Mouse (Mus musculus) kidney, embryonic 15.5 days (tissue): ENCODE measurements around the gene Ubtfl1. TPM values are rescaled to one million over a fixed set of nuclear protein-coding genes. Genes with fewer than 3 reads are reported as not detected.
"Not testable (repeated sequence)": the region's sequence is repeated elsewhere in the genome, so short reads cannot be mapped to it uniquely, and the experiment has no call there.

ENCODE experiments used
- ATAC-seq: fragments of 200-750 bp; cut with Nextera tagmentation; replicated peaks from 2 replicates; pipeline ENCODE4 v1.8.0; 2017; ENCODE audit warnings: moderate TSS enrichment; ENCODE audit not compliant: low FRiP score
- H3K27ac ChIP-seq: fragments of 300-500 bp; sonication (generic); 2 replicates; pipeline ENCODE4 v1.5.1; 2015; ENCODE audit warnings: mild to moderate bottlenecking, inconsistent platforms
- H3K27me3 ChIP-seq: fragments of 300-500 bp; sonication (generic); 2 replicates; pipeline ENCODE4 v1.6.1; 2015; ENCODE audit warnings: inconsistent platforms
- H3K36me3 ChIP-seq: fragments of 300-500 bp; sonication (generic); 2 replicates; pipeline ENCODE4 v1.6.1; 2015; ENCODE audit warnings: inconsistent platforms
- H3K4me1 ChIP-seq: fragments of 300-500 bp; sonication (generic); 2 replicates; pipeline ENCODE4 v1.6.1; 2015; ENCODE audit warnings: inconsistent platforms
- H3K4me2 ChIP-seq: fragments of 300-500 bp; sonication (generic); 2 replicates; pipeline ENCODE4 v1.6.1; 2015; ENCODE audit warnings: moderate library complexity, mild to moderate bottlenecking, inconsistent platforms
- H3K4me3 ChIP-seq: fragments of 300-500 bp; sonication (generic); replicated peaks from 2 replicates; pipeline ENCODE4 v1.5.1; 2015; ENCODE audit warnings: mild to moderate bottlenecking, inconsistent platforms
- H3K9ac ChIP-seq: fragments of 300-500 bp; sonication (generic); 2 replicates; pipeline ENCODE4 v1.6.1; 2015; ENCODE audit warnings: mild to moderate bottlenecking, inconsistent platforms
- H3K9me3 ChIP-seq: fragments of 300-500 bp; sonication (generic); replicated peaks from 2 replicates; pipeline ENCODE4 v1.6.1; 2016; ENCODE audit warnings: inconsistent platforms
- WGBS: fragments of 180-500 bp; shearing (Covaris S2); methylation state at CpG from one replicate; pipeline ENCODE4 v1.1.7; 2015; ENCODE audit warnings: mixed read lengths; 5-methylcytosine and 5-hydroxymethylcytosine counted together
- microRNA-seq: library from miRNA; unstranded; fragments of <30 nt; microRNA quantifications from one replicate; pipeline ENCODE4, GENCODE M21; 2016
- polyA plus RNA-seq: library from polyadenylated mRNA; unstranded; fragments of >200 nt; fragmentation: Nextera tagmentation; extraction: Ambion mirVana; gene quantifications from 2 replicates; pipeline ENCODE4 v1.2.1, GENCODE M21; 2015

Ubtfl1 gene
- polyA plus RNA-seq = not detected in 2 replicates

- no peaks in the 10 kb centered on the region for H3K36me3 ChIP-seq
- no peaks in the 10 kb centered on the region for H3K9me3 ChIP-seq
- no peaks in the 10 kb centered on the region for H3K4me1 ChIP-seq
- no peak within 1 kb of the TSS for H3K27ac ChIP-seq
- no peak within 1 kb of the TSS for H3K4me3 ChIP-seq
- WGBS = 89% methylated on average over 1 of the region's 1 CpGs
- no peaks in the 10 kb centered on the region for H3K27me3 ChIP-seq
- ATAC-seq = no peak
- H3K9ac ChIP-seq = no peak within 1 kb of the TSS
- no peak within 1 kb of the TSS for H3K4me2 ChIP-seq
These were observed at the start of gene Ubtfl1 for GRCm38 (mm10) chr9:18404118-18404517. TSS of gene Ubtfl1 (plus strand) at chr9:18404418.

GRCm38 (mm10) chr9:18373026-18373425 lies 31.2 kb upstream of the Ubtfl1 start:
- WGBS = 74% methylated on average over 1 of the region's 1 CpGs
- H3K27me3 ChIP-seq, H3K4me3 ChIP-seq, ATAC-seq, H3K9ac ChIP-seq, H3K4me1 ChIP-seq, H3K27ac ChIP-seq, H3K4me2 ChIP-seq, H3K9me3 ChIP-seq, H3K36me3 ChIP-seq: not testable (repeated sequence)

- Histone ChIP-seq H3K9me3 (0 out of 2 replicates have a peak, but pooled peaks cover 2% of the 10 kb centered on the region), H3K27ac (no peak overlapping the region), H3K36me3 (no peaks in the 10 kb centered on the region), H3K27me3 (no peaks in the 10 kb centered on the region), H3K4me3 (peak overlapping the region; percentile 17; the same call in 1 of the 2 replicates), H3K9ac (no peak overlapping the region), H3K4me2 (peak overlapping the region; percentile 37), H3K4me1 (no peaks in the 10 kb centered on the region)
- no peak for ATAC-seq
- WGBS = 28% methylated on average over 6 of the region's 6 CpGs
These were observed 18.4 kb upstream of the Ubtfl1 start for GRCm38 (mm10) chr9:18385782-18386181.

- Histone ChIP-seq H3K27me3 (no peaks in the 10 kb centered on the region), H3K9me3 (no peaks in the 10 kb centered on the region), H3K4me3 (no peak overlapping the region), H3K4me1 (no peaks in the 10 kb centered on the region), H3K4me2 (no peak overlapping the region), H3K27ac (no peak overlapping the region), H3K9ac (no peak overlapping the region), H3K36me3 (no peaks in the 10 kb centered on the region)
- ATAC-seq = no peak
- WGBS = 81% methylated on average over 1 of the region's 1 CpGs
These were observed 4.6 kb upstream of the Ubtfl1 start for GRCm38 (mm10) chr9:18399629-18400028.

- not testable (repeated sequence) for H3K9ac ChIP-seq
- WGBS = 78% methylated on average over 2 of the region's 2 CpGs
These were observed 1.3 kb upstream of the Ubtfl1 start, which contains the start of gene Naalad2 for GRCm38 (mm10) chr9:18402895-18403294. TSS of gene Naalad2 (minus strand) at chr9:18402995.

GRCm38 (mm10) chr9:18412371-18412770 lies 8.2 kb downstream of the Ubtfl1 start:
- H3K4me2 ChIP-seq, H3K4me1 ChIP-seq, H3K27ac ChIP-seq, H3K36me3 ChIP-seq, H3K4me3 ChIP-seq, H3K27me3 ChIP-seq, H3K9ac ChIP-seq, H3K9me3 ChIP-seq, ATAC-seq: not testable (repeated sequence)
- WGBS = 83% methylated on average over 4 of the region's 4 CpGs

More at GRCm38 (mm10) chr9:18402895-18403294, 1.3 kb upstream of the Ubtfl1 start, which contains the start of gene Naalad2:
- not testable (repeated sequence) for H3K9me3 ChIP-seq, H3K27me3 ChIP-seq, H3K4me3 ChIP-seq, H3K27ac ChIP-seq, H3K4me2 ChIP-seq, H3K4me1 ChIP-seq, H3K36me3 ChIP-seq, ATAC-seq

GRCm38 (mm10) chr9:18430354-18430753 lies 26.1 kb downstream of the Ubtfl1 start, which contains the start of gene Mbd3l2:
TSS of gene Mbd3l2 (plus strand) at chr9:18430654.
- no peaks in the 10 kb centered on the region for H3K4me1 ChIP-seq
- H3K9ac ChIP-seq = no peak within 1 kb of the TSS
- H3K27me3 ChIP-seq = no peaks in the 10 kb centered on the region
- H3K9me3 ChIP-seq = no peaks in the 10 kb centered on the region
- H3K4me3 ChIP-seq = no peak within 1 kb of the TSS
- ATAC-seq = no peak
- no peak within 1 kb of the TSS for H3K27ac ChIP-seq
- no peaks in the 10 kb centered on the region for H3K36me3 ChIP-seq
- H3K4me2 ChIP-seq = no peak within 1 kb of the TSS

GRCm38 (mm10) chr9:18431687-18432086 lies 27.5 kb downstream of the Ubtfl1 start:
- no peaks in the 10 kb centered on the region for H3K27me3 ChIP-seq
- no peaks in the 10 kb centered on the region for H3K36me3 ChIP-seq
- H3K4me2 ChIP-seq = no peak overlapping the region
- H3K9me3 ChIP-seq = no peaks in the 10 kb centered on the region
- WGBS = 82% methylated on average over 10 of the region's 10 CpGs
- H3K27ac ChIP-seq = no peak overlapping the region
- no peak overlapping the region for H3K9ac ChIP-seq
- H3K4me1 ChIP-seq = no peaks in the 10 kb centered on the region
- no peak for ATAC-seq
- no peak overlapping the region for H3K4me3 ChIP-seq

GRCm38 (mm10) chr9:18456520-18456919 lies 52.3 kb downstream of the Ubtfl1 start:
- H3K27ac ChIP-seq = no peak overlapping the region
- no peaks in the 10 kb centered on the region; the same call in 1 of the 2 replicates for H3K9me3 ChIP-seq
- 93% methylated on average over 4 of the region's 4 CpGs for WGBS

More at GRCm38 (mm10) chr9:18456520-18456919, 52.3 kb downstream of the Ubtfl1 start:
- no peaks in the 10 kb centered on the region for H3K4me1 ChIP-seq
- no peaks in the 10 kb centered on the region for H3K27me3 ChIP-seq
- no peak overlapping the region for H3K9ac ChIP-seq
- H3K36me3 ChIP-seq = peaks cover 44% of the 10 kb centered on the region
- H3K4me2 ChIP-seq = no peak overlapping the region
- ATAC-seq = no peak
- H3K4me3 ChIP-seq = no peak overlapping the region

Small RNA genes within 50 kb of the gene (microRNA-seq; reads per million reads assigned to microRNA genes)
- gene Gm22854 = not detected

Other genes starting within 250 kb of the Ubtfl1 start
- 130 and 135 TPM in 2 replicates for gene Chordc1, start 112.3 kb upstream of the Ubtfl1 start, polyA plus RNA-seq
- gene Naalad2, start 1.4 kb upstream of the Ubtfl1 start, polyA plus RNA-seq = 6.8 and 8.1 TPM in 2 replicates
- gene Mbd3l2, start 26.2 kb downstream of the Ubtfl1 start, polyA plus RNA-seq = 0.10 TPM in 1 of 2 replicates, not detected in the other
- 6.1 and 6.2 TPM in 2 replicates for gene Zfp558, start 73.8 kb downstream of the Ubtfl1 start, polyA plus RNA-seq
- not detected in 2 replicates for gene Mbd3l1, start 73.9 kb downstream of the Ubtfl1 start, polyA plus RNA-seq